Mouse (Mus musculus) kidney, adult 2 months (tissue): ENCODE data around the gene Olfr259. TPM values are rescaled to one million over a fixed set of nuclear protein-coding genes. Genes with fewer than 3 reads are reported as not detected.

Source experiments
- DNase-seq: peaks from one replicate; pipeline ENCODE4 v3.0.0; 2021
- H3K27ac ChIP-seq: fragments of 200-500 bp; 2 replicates; pipeline ENCODE4 v1.5.1; 2012; ENCODE audit warnings: low read depth, low read length, control low read depth, inconsistent platforms; ENCODE audit not compliant: insufficient read depth
- H3K27me3 ChIP-seq: fragments of 200-500 bp; replicated peaks from 2 replicates; pipeline ENCODE4 v1.6.1; 2012; ENCODE audit warnings: mild to moderate bottlenecking, moderate library complexity, low read length, inconsistent platforms; ENCODE audit not compliant: control insufficient read depth, insufficient read depth
- H3K36me3 ChIP-seq: fragments of 200-500 bp; 2 replicates; pipeline ENCODE4 v1.6.1; 2012; ENCODE audit warnings: mild to moderate bottlenecking, moderate library complexity, low read length, inconsistent platforms; ENCODE audit not compliant: control insufficient read depth, insufficient read depth
- H3K4me1 ChIP-seq: fragments of 200-500 bp; 2 replicates; pipeline ENCODE4 v1.6.1; 2011; ENCODE audit warnings: low read length; ENCODE audit not compliant: control insufficient read depth, insufficient read depth
- H3K4me3 ChIP-seq: fragments of 200-500 bp; 2 replicates; pipeline ENCODE4 v1.5.1; 2011; ENCODE audit warnings: mild to moderate bottlenecking, low read depth, low read length, control low read depth; ENCODE audit not compliant: insufficient read depth
- CTCF ChIP-seq: fragments of 200-500 bp; conservative IDR thresholded peaks from 2 replicates; pipeline ENCODE4 v1.5.1; 2011; ENCODE audit warnings: low read depth, mild to moderate bottlenecking, control low read depth, low read length, moderate library complexity, mixed read lengths; ENCODE audit not compliant: insufficient read depth, insufficient read length
- POLR2A ChIP-seq: fragments of 200-500 bp; IDR thresholded peaks from one replicate; pipeline ENCODE4 v1.6.1; 2011; ENCODE audit warnings: low read depth, low read length, control low read depth
- WGBS: fragments of 180-500 bp; shearing (Covaris S2); methylation state at CpG from one replicate; pipeline ENCODE4 v1.1.7; 2018; 5-methylcytosine and 5-hydroxymethylcytosine counted together
- polyA plus RNA-seq: library from polyadenylated mRNA; depleted of rRNA; stranded (reverse); fragments of >200 nt; gene quantifications from 2 replicates; pipeline ENCODE4 v1.2.3, GENCODE M21; 2012; rRNA removed

Olfr259 gene
- polyA plus RNA-seq = not detected in 2 replicates

- Histone ChIP-seq H3K27ac (no peak within 1 kb of the TSS), H3K27me3 (no peaks in the 10 kb centered on the region), H3K36me3 (no peaks in the 10 kb centered on the region), H3K4me3 (no peak within 1 kb of the TSS), H3K4me1 (no peaks in the 10 kb centered on the region)
- no peak for TF ChIP-seq CTCF
- no peak for TF ChIP-seq POLR2A
- no peak for DNase-seq
Observed at GRCm38 (mm10) chr2:87114467-87114866, at the start of gene Olfr259. Gene Olfr259, minus strand, starts transcription at chr2:87114567.

GRCm38 (mm10) chr2:87152524-87152923 is 38.2 kb upstream of the Olfr259 start, which contains the start of gene Olfr1111:
Gene Olfr1111, minus strand, starts transcription at chr2:87152624.
- DNase-seq = no peak
- no peak within 1 kb of the TSS for H3K27ac ChIP-seq
- TF ChIP-seq POLR2A (no peak), CTCF (no peak)

GRCm38 (mm10) chr2:87140200-87140599 is 25.8 kb upstream of the Olfr259 start, which contains the start of gene Olfr1110:
Gene Olfr1110, minus strand, starts transcription at chr2:87140300.
- TF ChIP-seq CTCF (no peak), POLR2A (no peak)
- WGBS = 72% methylated on average over 1 of the region's 1 CpGs

More at GRCm38 (mm10) chr2:87152524-87152923, 38.2 kb upstream of the Olfr259 start, which contains the start of gene Olfr1111:
- Histone ChIP-seq H3K4me1 (no peaks in the 10 kb centered on the region), H3K36me3 (no peaks in the 10 kb centered on the region), H3K27me3 (no peaks in the 10 kb centered on the region), H3K4me3 (no peak within 1 kb of the TSS)

GRCm38 (mm10) chr2:87095908-87096307 is 18.5 kb downstream of the Olfr259 start, which contains the start of gene Olfr1109:
Gene Olfr1109, minus strand, starts transcription at chr2:87096008.
- no peak for DNase-seq
- Histone ChIP-seq H3K4me3 (no peak within 1 kb of the TSS), H3K27ac (no peak within 1 kb of the TSS), H3K4me1 (no peaks in the 10 kb centered on the region), H3K36me3 (no peaks in the 10 kb centered on the region), H3K27me3 (no peaks in the 10 kb centered on the region)
- 70% methylated on average over 1 of the region's 1 CpGs for WGBS
- TF ChIP-seq POLR2A = no peak
- TF ChIP-seq CTCF = no peak

More at GRCm38 (mm10) chr2:87140200-87140599, 25.8 kb upstream of the Olfr259 start, which contains the start of gene Olfr1110:
- H3K27me3 ChIP-seq = no peaks in the 10 kb centered on the region
- no peaks in the 10 kb centered on the region for H3K36me3 ChIP-seq
- H3K4me1 ChIP-seq = no peaks in the 10 kb centered on the region
- DNase-seq = no peak
- H3K27ac ChIP-seq = no peak within 1 kb of the TSS
- H3K4me3 ChIP-seq = no peak within 1 kb of the TSS

GRCm38 (mm10) chr2:87075717-87076116 is 38.6 kb downstream of the Olfr259 start, which contains the start of gene Olfr1107:
Gene Olfr1107, minus strand, starts transcription at chr2:87075817.
- 83% methylated on average over 1 of the region's 1 CpGs for WGBS
- Histone ChIP-seq H3K36me3 (no peaks in the 10 kb centered on the region), H3K27me3 (no peaks in the 10 kb centered on the region), H3K4me3 (no peak within 1 kb of the TSS), H3K4me1 (no peaks in the 10 kb centered on the region), H3K27ac (no peak within 1 kb of the TSS)
- TF ChIP-seq POLR2A (no peak), CTCF (no peak)
- DNase-seq = no peak

Other genes starting within 250 kb of the Olfr259 start
- gene Gm13723, start 239.8 kb downstream of the Olfr259 start, polyA plus RNA-seq = not detected in 2 replicates
- gene Olfr1097, start 222.4 kb downstream of the Olfr259 start, polyA plus RNA-seq = not detected in 2 replicates
- not detected in 2 replicates for gene Olfr1098, start 190.0 kb downstream of the Olfr259 start, polyA plus RNA-seq
- not detected in 2 replicates for gene Olfr1099, start 153.9 kb downstream of the Olfr259 start, polyA plus RNA-seq
- not detected in 2 replicates for gene Olfr1100, start 134.6 kb downstream of the Olfr259 start, polyA plus RNA-seq
- gene Olfr1101, start 123.3 kb downstream of the Olfr259 start, polyA plus RNA-seq = not detected in 2 replicates
- not detected in 2 replicates for gene Olfr1102, start 116.2 kb downstream of the Olfr259 start, polyA plus RNA-seq
- gene Olfr1104, start 87.5 kb downstream of the Olfr259 start, polyA plus RNA-seq = not detected in 2 replicates
- gene Olfr1105, start 78.0 kb downstream of the Olfr259 start, polyA plus RNA-seq = not detected in 2 replicates
- not detected in 2 replicates for gene Olfr1106, start 62.3 kb downstream of the Olfr259 start, polyA plus RNA-seq
- not detected in 2 replicates for gene Olfr1107, start 38.8 kb downstream of the Olfr259 start, polyA plus RNA-seq
- gene Olfr1109, start 18.6 kb downstream of the Olfr259 start, polyA plus RNA-seq = not detected in 2 replicates
- not detected in 2 replicates for gene Olfr1110, start 25.7 kb upstream of the Olfr259 start, polyA plus RNA-seq
- gene Olfr1111, start 38.1 kb upstream of the Olfr259 start, polyA plus RNA-seq = not detected in 2 replicates
- not detected in 2 replicates for gene Olfr1112, start 73.2 kb upstream of the Olfr259 start, polyA plus RNA-seq
- not detected in 2 replicates for gene Olfr1113, start 94.4 kb upstream of the Olfr259 start, polyA plus RNA-seq
- gene Olfr1115, start 133.4 kb upstream of the Olfr259 start, polyA plus RNA-seq = not detected in 2 replicates
- not detected in 2 replicates for gene Olfr1116, start 153.0 kb upstream of the Olfr259 start, polyA plus RNA-seq
- gene Olfr1118, start 193.0 kb upstream of the Olfr259 start, polyA plus RNA-seq = not detected in 2 replicates
- gene Olfr1120, start 240.2 kb upstream of the Olfr259 start, polyA plus RNA-seq = not detected in 2 replicates